Mouse (Mus musculus): Measurements from ENCODE around the gene Msi1. TPM values are rescaled to one million over a fixed set of nuclear protein-coding genes. Genes with fewer than 3 reads are reported as not detected.

Gene Msi1
- polyA plus RNA-seq, 1 experiment, result 0.90 TPM

GRCm38 (mm10) chr5:115469791-115470190 is 40.4 kb downstream of the Msi1 start:
- H3K79me3 ChIP-seq (ENCODE audit: low read depth), result no peaks in the 10 kb centered on the region
- no peak overlapping the region for H3K4me3 ChIP-seq (ENCODE audit: insufficient read depth, poor library complexity, severe bottlenecking)
- H3K36me3 ChIP-seq (ENCODE audit: control insufficient read depth, insufficient read depth), result no peaks in the 10 kb centered on the region

DNA sequence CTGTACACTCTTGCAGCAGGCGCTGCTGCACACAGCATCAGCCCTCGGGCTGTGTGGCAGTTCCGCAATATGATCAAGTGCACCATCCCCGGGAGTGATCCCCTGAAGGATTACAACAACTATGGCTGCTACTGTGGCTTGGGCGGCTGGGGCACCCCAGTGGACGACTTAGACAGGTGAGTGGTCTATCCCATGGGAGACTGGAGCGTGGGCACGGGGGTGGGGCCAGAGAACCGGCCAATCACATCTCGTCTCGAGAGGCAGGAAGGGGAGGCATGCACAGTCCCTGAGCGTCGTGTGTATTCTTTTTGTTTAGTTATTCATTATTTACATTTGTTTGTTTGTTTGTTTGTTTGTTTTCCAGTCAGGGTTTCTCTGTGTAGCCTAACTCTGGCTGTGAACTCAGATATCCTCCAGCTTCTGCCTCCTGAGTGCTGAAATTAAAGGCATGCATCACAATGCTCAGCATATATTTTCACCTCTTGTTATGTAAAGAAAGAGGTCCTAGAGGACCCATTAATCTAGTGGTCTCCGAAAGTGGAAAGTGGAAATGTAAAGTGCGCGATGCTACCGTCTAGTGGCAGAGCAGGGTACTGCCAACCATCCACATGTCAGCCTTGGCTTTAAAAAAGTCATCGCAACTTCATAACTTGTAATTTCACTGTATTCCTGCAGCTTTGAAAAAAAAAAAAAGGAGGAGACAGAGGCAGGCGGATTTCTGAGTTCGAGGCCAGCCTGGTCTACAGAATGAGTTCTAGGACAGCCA is 41.5 kb downstream of the Msi1 start:
- Histone ChIP-seq H3K79me2 (ENCODE audit: control insufficient read depth, insufficient read depth) (no peaks in the 10 kb centered on the region), H3ac (ENCODE audit: control insufficient read depth, insufficient read length, low read depth) (no peak overlapping the region), H3K27me3 (ENCODE audit: control insufficient read depth, insufficient read depth, insufficient read length) (no peaks in the 10 kb centered on the region), H3K79me3 (ENCODE audit: low read depth) (no peaks in the 10 kb centered on the region), H3K36me3 (ENCODE audit: control insufficient read depth, insufficient read depth) (no peaks in the 10 kb centered on the region), H3K4me3 (ENCODE audit: insufficient read depth, poor library complexity, severe bottlenecking) (no peak overlapping the region)
- no peak for TF ChIP-seq USF1 (IDR thresholded peaks at IDR 0.05; ENCODE audit: low read depth)
- peak; percentile 39 for TF ChIP-seq CTCF (IDR thresholded peaks at IDR 0.05; ENCODE audit: control insufficient read depth, insufficient read depth, insufficient read length)

More at GRCm38 (mm10) chr5:115469791-115470190, 40.4 kb downstream of the Msi1 start:
- Histone ChIP-seq H3K27me3 (ENCODE audit: control insufficient read depth, insufficient read depth, insufficient read length) (no peaks in the 10 kb centered on the region), H3K79me2 (ENCODE audit: control insufficient read depth, insufficient read depth) (no peaks in the 10 kb centered on the region), H3ac (ENCODE audit: control insufficient read depth, insufficient read length, low read depth) (no peak overlapping the region)
- TF ChIP-seq MAX (IDR thresholded peaks at IDR 0.05) (no peak), CTCF (IDR thresholded peaks at IDR 0.05; ENCODE audit: control insufficient read depth, insufficient read depth, insufficient read length) (no peak)

DNA sequence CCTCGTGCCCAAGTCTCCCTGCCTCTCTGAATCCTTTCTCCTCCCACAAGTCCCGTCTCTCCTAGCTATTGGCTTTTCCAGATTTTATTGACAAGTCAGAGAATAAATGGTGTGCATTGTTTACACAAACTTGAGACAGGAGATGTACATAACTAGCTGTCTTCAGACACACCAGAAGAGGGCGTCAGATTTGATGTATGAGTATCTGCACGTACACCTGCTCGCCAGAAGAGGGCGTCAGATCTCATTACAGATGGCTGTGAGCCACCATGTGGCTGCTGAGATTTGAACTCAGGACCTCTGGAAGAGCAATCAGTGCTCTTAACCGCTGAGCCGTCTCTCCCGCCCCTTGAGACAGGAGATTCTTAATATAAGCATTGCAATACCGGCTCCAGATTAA is 43.8 kb downstream of the Msi1 start:
- H3ac ChIP-seq (ENCODE audit: control insufficient read depth, insufficient read length, low read depth), result no peak overlapping the region
- no peaks in the 10 kb centered on the region for H3K79me2 ChIP-seq (ENCODE audit: control insufficient read depth, insufficient read depth)
- H3K36me3 ChIP-seq (ENCODE audit: control insufficient read depth, insufficient read depth), result peaks cover 10% of the 10 kb centered on the region
- no peaks in the 10 kb centered on the region for H3K79me3 ChIP-seq (ENCODE audit: low read depth)
- TF ChIP-seq MAX (IDR thresholded peaks at IDR 0.05) (no peak), MYOD1 (IDR thresholded peaks at IDR 0.05; ENCODE audit: control insufficient read depth, insufficient read length, low read depth) (no peak), FOSL1 (IDR thresholded peaks at IDR 0.05; ENCODE audit: insufficient read depth, low read length, poor library complexity, severe bottlenecking) (no peak), MYOG (IDR thresholded peaks at IDR 0.05; ENCODE audit: control insufficient read depth, extremely low read depth, insufficient read length) (no peak), CTCF (IDR thresholded peaks at IDR 0.05; ENCODE audit: control insufficient read depth, insufficient read depth, insufficient read length) (no peak), USF1 (IDR thresholded peaks at IDR 0.05; ENCODE audit: low read depth) (no peak), CEBPB (IDR thresholded peaks at IDR 0.05; ENCODE audit: low read depth) (no peak)
- H3K4me3 ChIP-seq (ENCODE audit: insufficient read depth, poor library complexity, severe bottlenecking), result no peak overlapping the region
- no peaks in the 10 kb centered on the region for H3K27me3 ChIP-seq (ENCODE audit: control insufficient read depth, insufficient read depth, insufficient read length)

GRCm38 (mm10) chr5:115474174-115474828 is 44.9 kb downstream of the Msi1 start:
- H3ac ChIP-seq (ENCODE audit: control insufficient read depth, insufficient read length, low read depth), result no peak overlapping the region
- H3K27me3 ChIP-seq (ENCODE audit: control insufficient read depth, insufficient read depth, insufficient read length), result no peaks in the 10 kb centered on the region
- H3K79me3 ChIP-seq (ENCODE audit: low read depth), result no peaks in the 10 kb centered on the region
- H3K36me3 ChIP-seq (ENCODE audit: control insufficient read depth, insufficient read depth), result peaks cover 10% of the 10 kb centered on the region
- TF ChIP-seq USF1 (IDR thresholded peaks at IDR 0.05; ENCODE audit: low read depth) (no peak), MYOG (IDR thresholded peaks at IDR 0.05; ENCODE audit: control insufficient read depth, extremely low read depth, insufficient read length) (no peak), CTCF (IDR thresholded peaks at IDR 0.05; ENCODE audit: control insufficient read depth, insufficient read depth, insufficient read length) (no peak), FOSL1 (IDR thresholded peaks at IDR 0.05; ENCODE audit: insufficient read depth, low read length, poor library complexity, severe bottlenecking) (no peak), MYOD1 (IDR thresholded peaks at IDR 0.05; ENCODE audit: control insufficient read depth, insufficient read length, low read depth) (no peak), MAX (IDR thresholded peaks at IDR 0.05) (no peak), CEBPB (IDR thresholded peaks at IDR 0.05; ENCODE audit: low read depth) (no peak)
- no peak overlapping the region for H3K4me3 ChIP-seq (ENCODE audit: insufficient read depth, poor library complexity, severe bottlenecking)
- H3K79me2 ChIP-seq (ENCODE audit: control insufficient read depth, insufficient read depth), result no peaks in the 10 kb centered on the region

- TF ChIP-seq USF1 (IDR thresholded peaks at IDR 0.05; ENCODE audit: low read depth) (no peak), MYOG (IDR thresholded peaks at IDR 0.05; ENCODE audit: control insufficient read depth, extremely low read depth, insufficient read length) (no peak), MAX (IDR thresholded peaks at IDR 0.05) (no peak)
- Histone ChIP-seq H3K27me3 (ENCODE audit: control insufficient read depth, insufficient read depth, insufficient read length) (no peaks in the 10 kb centered on the region), H3ac (ENCODE audit: control insufficient read depth, insufficient read length, low read depth) (no peak overlapping the region), H3K79me3 (ENCODE audit: low read depth) (no peaks in the 10 kb centered on the region), H3K4me3 (ENCODE audit: insufficient read depth, poor library complexity, severe bottlenecking) (no peak overlapping the region), H3K79me2 (ENCODE audit: control insufficient read depth, insufficient read depth) (no peaks in the 10 kb centered on the region), H3K36me3 (ENCODE audit: control insufficient read depth, insufficient read depth) (peaks cover 15% of the 10 kb centered on the region)
Measured at GRCm38 (mm10) chr5:115475337-115476106, 46.1 kb downstream of the Msi1 start.
